Mouse (Mus musculus): Measurements from ENCODE around the gene Veph1. TPM values are rescaled to one million over a fixed set of nuclear protein-coding genes. Genes with fewer than 3 reads are reported as not detected.

Gene Veph1
- polyA plus RNA-seq, 1 experiment from 2014 or later: 0.77 TPM

- Histone ChIP-seq H3K27me3 (ENCODE audit: control insufficient read depth, insufficient read depth, low read length) (no peaks in the 10 kb centered on the region), H3K4me2 (ENCODE audit: low read depth, severe bottlenecking) (no peak overlapping the region), H3K9ac (ENCODE audit: low read length) (no peak overlapping the region), H3K27ac (replicated peaks; ENCODE audit: low read depth, low read length) (no peak overlapping the region), H3K36me3 (ENCODE audit: control insufficient read depth, insufficient read depth, low read length) (no peaks in the 10 kb centered on the region), H3K9me3 (ENCODE audit: control insufficient read depth, low read length) (no peaks in the 10 kb centered on the region), H3K4me1 (ENCODE audit: control insufficient read depth, insufficient read depth, low read length) (no peaks in the 10 kb centered on the region), H3K4me3 (ENCODE audit: low read depth, low read length) (no peak overlapping the region)
- DNase-seq (ENCODE audit: low spot score): no peak
- no peak for ATAC-seq (ENCODE audit: insufficient number of reproducible peaks, low FRiP score, low TSS enrichment, low read depth)
- WGBS: 58% methylated on average over 4 of the region's 4 CpGs
Measured at GRCm38 (mm10) chr3:66080631-66081362, 215.8 kb downstream of the Veph1 start.

DNA sequence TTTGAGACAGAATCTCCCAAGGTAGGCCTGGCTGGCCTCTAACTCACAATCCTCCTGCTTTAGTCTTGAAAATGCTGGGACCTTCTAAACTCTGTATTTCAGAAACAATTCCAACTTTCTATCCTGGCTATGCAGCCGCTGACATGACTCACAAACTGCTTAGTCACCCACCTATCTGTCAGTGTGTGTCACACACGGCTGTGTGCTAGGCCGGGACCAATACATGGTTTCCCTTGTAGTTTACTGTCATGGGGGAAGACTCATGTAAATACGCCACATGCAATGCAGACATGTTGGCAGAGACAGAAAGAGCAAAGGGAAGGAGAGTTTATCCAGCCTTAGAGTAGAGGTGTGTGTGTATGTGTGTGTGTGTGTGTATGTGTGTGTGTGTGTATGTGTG lies 216.8 kb downstream of the Veph1 start:
- no peak overlapping the region for H3K4me3 ChIP-seq (ENCODE audit: low read depth, low read length)
- no peaks in the 10 kb centered on the region for H3K4me1 ChIP-seq (ENCODE audit: control insufficient read depth, insufficient read depth, low read length)
- H3K9ac ChIP-seq (ENCODE audit: low read length): no peak overlapping the region
- H3K4me2 ChIP-seq (ENCODE audit: low read depth, severe bottlenecking): no peak overlapping the region
- DNase-seq (ENCODE audit: low spot score) (no peak), ATAC-seq (ENCODE audit: insufficient number of reproducible peaks, low FRiP score, low TSS enrichment, low read depth) (no peak)
- no peak overlapping the region for H3K27ac ChIP-seq (replicated peaks; ENCODE audit: low read depth, low read length)
- no peaks in the 10 kb centered on the region for H3K27me3 ChIP-seq (ENCODE audit: control insufficient read depth, insufficient read depth, low read length)
- no peaks in the 10 kb centered on the region for H3K36me3 ChIP-seq (ENCODE audit: control insufficient read depth, insufficient read depth, low read length)
- H3K9me3 ChIP-seq (ENCODE audit: control insufficient read depth, low read length): no peaks in the 10 kb centered on the region
- 94% methylated on average over 4 of the region's 4 CpGs for WGBS

- no peak overlapping the region for H3K9ac ChIP-seq (ENCODE audit: low read length)
- no peaks in the 10 kb centered on the region for H3K27me3 ChIP-seq (ENCODE audit: control insufficient read depth, insufficient read depth, low read length)
- H3K4me1 ChIP-seq (ENCODE audit: control insufficient read depth, insufficient read depth, low read length): no peaks in the 10 kb centered on the region
- H3K4me3 ChIP-seq (ENCODE audit: low read depth, low read length): no peak overlapping the region
- H3K36me3 ChIP-seq (ENCODE audit: control insufficient read depth, insufficient read depth, low read length): no peaks in the 10 kb centered on the region
- ATAC-seq (ENCODE audit: insufficient number of reproducible peaks, low FRiP score, low TSS enrichment, low read depth) (no peak), DNase-seq (ENCODE audit: low spot score) (no peak)
- no peak overlapping the region for H3K4me2 ChIP-seq (ENCODE audit: low read depth, severe bottlenecking)
- H3K9me3 ChIP-seq (ENCODE audit: control insufficient read depth, low read length): no peaks in the 10 kb centered on the region
- 81% methylated on average over 6 of the region's 6 CpGs for WGBS
- H3K27ac ChIP-seq (replicated peaks; ENCODE audit: low read depth, low read length): no peak overlapping the region
Measured at GRCm38 (mm10) chr3:66078898-66079537, 217.6 kb downstream of the Veph1 start.

GRCm38 (mm10) chr3:66078026-66078721 lies 218.5 kb downstream of the Veph1 start:
- no peak for DNase-seq (ENCODE audit: low spot score)
- ATAC-seq (ENCODE audit: insufficient number of reproducible peaks, low FRiP score, low TSS enrichment, low read depth): no peak
- H3K4me3 ChIP-seq (ENCODE audit: low read depth, low read length): no peak overlapping the region
- WGBS: 85% methylated on average over 23 of the region's 23 CpGs
- no peaks in the 10 kb centered on the region for H3K27me3 ChIP-seq (ENCODE audit: control insufficient read depth, insufficient read depth, low read length)
- H3K9me3 ChIP-seq (ENCODE audit: control insufficient read depth, low read length): no peaks in the 10 kb centered on the region
- no peak overlapping the region for H3K9ac ChIP-seq (ENCODE audit: low read length)
- H3K36me3 ChIP-seq (ENCODE audit: control insufficient read depth, insufficient read depth, low read length): no peaks in the 10 kb centered on the region
- no peak overlapping the region for H3K4me2 ChIP-seq (ENCODE audit: low read depth, severe bottlenecking)
- H3K27ac ChIP-seq (replicated peaks; ENCODE audit: low read depth, low read length): no peak overlapping the region
- H3K4me1 ChIP-seq (ENCODE audit: control insufficient read depth, insufficient read depth, low read length): no peaks in the 10 kb centered on the region

DNA sequence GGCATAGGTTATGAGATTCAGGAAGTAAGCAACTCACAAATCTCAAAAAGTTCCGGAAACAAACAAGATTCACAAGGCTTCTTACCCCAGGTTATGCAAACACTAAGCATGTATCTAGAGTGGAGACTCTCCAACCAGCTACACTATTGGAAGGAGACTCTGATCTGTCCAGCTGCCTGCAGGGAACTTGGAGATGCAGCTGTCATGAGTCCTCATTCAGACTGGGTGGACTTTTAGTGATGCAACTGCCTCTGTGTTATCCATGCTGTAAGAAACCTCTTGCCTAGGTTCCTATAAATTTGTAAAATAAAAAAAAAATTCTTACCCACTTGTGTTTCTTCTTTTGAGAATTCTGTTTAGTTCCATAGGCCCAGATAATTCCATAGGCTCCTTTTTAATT lies 226.4 kb downstream of the Veph1 start:
- no peak for ATAC-seq (ENCODE audit: insufficient number of reproducible peaks, low FRiP score, low TSS enrichment, low read depth)
- no peak overlapping the region for H3K9ac ChIP-seq (ENCODE audit: low read length)
- no peaks in the 10 kb centered on the region for H3K36me3 ChIP-seq (ENCODE audit: control insufficient read depth, insufficient read depth, low read length)
- no peak overlapping the region for H3K27ac ChIP-seq (replicated peaks; ENCODE audit: low read depth, low read length)
- no peak for DNase-seq (ENCODE audit: low spot score)
- H3K4me1 ChIP-seq (ENCODE audit: control insufficient read depth, insufficient read depth, low read length): no peaks in the 10 kb centered on the region
- WGBS: 92% methylated on average over 1 of the region's 1 CpGs
- no peaks in the 10 kb centered on the region for H3K9me3 ChIP-seq (ENCODE audit: control insufficient read depth, low read length)
- H3K27me3 ChIP-seq (ENCODE audit: control insufficient read depth, insufficient read depth, low read length): no peaks in the 10 kb centered on the region
- H3K4me3 ChIP-seq (ENCODE audit: low read depth, low read length): no peak overlapping the region
- no peak overlapping the region for H3K4me2 ChIP-seq (ENCODE audit: low read depth, severe bottlenecking)

DNA sequence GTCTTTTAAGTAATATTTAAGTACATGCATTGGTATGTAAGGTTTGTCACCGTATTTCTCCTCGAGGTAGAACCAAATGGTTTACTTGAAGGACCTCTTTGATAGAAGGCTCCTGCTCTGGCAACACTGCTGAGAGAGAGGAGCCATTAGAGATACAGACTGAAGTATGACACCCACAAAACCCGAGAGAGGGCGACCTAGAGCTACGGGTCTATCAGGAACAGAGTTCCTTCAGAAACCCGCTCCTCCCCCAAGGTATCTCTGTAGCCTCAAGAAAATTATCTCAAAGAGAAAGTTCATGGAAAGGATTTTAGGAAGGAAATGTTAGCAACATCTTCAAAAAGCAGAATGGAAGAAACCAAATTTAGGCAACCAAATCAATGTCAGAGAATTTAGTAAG lies 232.8 kb downstream of the Veph1 start:
- no peaks in the 10 kb centered on the region for H3K4me1 ChIP-seq (ENCODE audit: control insufficient read depth, insufficient read depth, low read length)
- H3K27me3 ChIP-seq (ENCODE audit: control insufficient read depth, insufficient read depth, low read length): no peaks in the 10 kb centered on the region
- no peak overlapping the region for H3K4me2 ChIP-seq (ENCODE audit: low read depth, severe bottlenecking)
- no peak for ATAC-seq (ENCODE audit: insufficient number of reproducible peaks, low FRiP score, low TSS enrichment, low read depth)
- H3K9me3 ChIP-seq (ENCODE audit: control insufficient read depth, low read length): no peaks in the 10 kb centered on the region
- H3K4me3 ChIP-seq (ENCODE audit: low read depth, low read length): no peak overlapping the region
- H3K27ac ChIP-seq (replicated peaks; ENCODE audit: low read depth, low read length): no peak overlapping the region
- no peak for DNase-seq (ENCODE audit: low spot score)
- H3K9ac ChIP-seq (ENCODE audit: low read length): no peak overlapping the region
- WGBS: 46% methylated on average over 6 of the region's 6 CpGs
- H3K36me3 ChIP-seq (ENCODE audit: control insufficient read depth, insufficient read depth, low read length): no peaks in the 10 kb centered on the region

DNA sequence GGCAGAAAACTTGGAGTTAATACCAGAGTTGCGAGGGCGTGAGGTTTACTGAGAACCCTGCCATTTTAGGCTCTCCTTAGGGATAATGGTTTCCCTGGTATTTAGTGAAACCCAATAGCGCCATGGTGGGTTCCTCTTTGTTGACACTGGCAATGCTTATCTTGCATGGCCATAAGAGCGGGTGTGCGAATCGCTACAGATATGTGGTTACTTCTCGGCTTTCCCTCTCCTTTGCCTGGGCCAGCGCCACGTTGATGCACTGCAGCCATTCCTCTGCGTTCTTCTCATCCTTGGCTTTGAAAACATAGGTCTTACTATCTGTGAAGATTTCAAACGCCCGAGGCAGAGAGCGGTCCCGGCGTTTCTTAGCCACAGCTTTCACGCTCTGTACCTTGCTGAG lies 239.7 kb downstream of the Veph1 start:
- Histone ChIP-seq H3K9me3 (ENCODE audit: control insufficient read depth, low read length) (no peaks in the 10 kb centered on the region), H3K27ac (replicated peaks; ENCODE audit: low read depth, low read length) (no peak overlapping the region), H3K4me1 (ENCODE audit: control insufficient read depth, insufficient read depth, low read length) (no peaks in the 10 kb centered on the region), H3K4me2 (ENCODE audit: low read depth, severe bottlenecking) (no peak overlapping the region), H3K4me3 (ENCODE audit: low read depth, low read length) (no peak overlapping the region), H3K9ac (ENCODE audit: low read length) (no peak overlapping the region), H3K36me3 (ENCODE audit: control insufficient read depth, insufficient read depth, low read length) (no peaks in the 10 kb centered on the region), H3K27me3 (ENCODE audit: control insufficient read depth, insufficient read depth, low read length) (no peaks in the 10 kb centered on the region)
- ATAC-seq (ENCODE audit: insufficient number of reproducible peaks, low FRiP score, low TSS enrichment, low read depth): no peak
- WGBS: 97% methylated on average over 16 of the region's 16 CpGs
- no peak for DNase-seq (ENCODE audit: low spot score)

GRCm38 (mm10) chr3:66055652-66056051 lies 241.0 kb downstream of the Veph1 start:
- no peak overlapping the region for H3K4me2 ChIP-seq (ENCODE audit: low read depth, severe bottlenecking)
- no peak overlapping the region for H3K27ac ChIP-seq (replicated peaks; ENCODE audit: low read depth, low read length)
- H3K27me3 ChIP-seq (ENCODE audit: control insufficient read depth, insufficient read depth, low read length): no peaks in the 10 kb centered on the region
- DNase-seq (ENCODE audit: low spot score) (no peak), ATAC-seq (ENCODE audit: insufficient number of reproducible peaks, low FRiP score, low TSS enrichment, low read depth) (no peak)
- no peaks in the 10 kb centered on the region for H3K4me1 ChIP-seq (ENCODE audit: control insufficient read depth, insufficient read depth, low read length)
- H3K4me3 ChIP-seq (ENCODE audit: low read depth, low read length): no peak overlapping the region
- no peaks in the 10 kb centered on the region for H3K9me3 ChIP-seq (ENCODE audit: control insufficient read depth, low read length)
- H3K9ac ChIP-seq (ENCODE audit: low read length): no peak overlapping the region
- 92% methylated on average over 7 of the region's 7 CpGs for WGBS
- H3K36me3 ChIP-seq (ENCODE audit: control insufficient read depth, insufficient read depth, low read length): no peaks in the 10 kb centered on the region
